Mouse (Mus musculus) heart, embryonic 15.5 days (tissue): ENCODE results near the gene Gm10198. TPM values are rescaled to one million over a fixed set of nuclear protein-coding genes. Genes with fewer than 3 reads are reported as not detected.

Experiments used
- polyA plus RNA-seq: library from polyadenylated mRNA; unstranded; fragments of >200 nt; fragmentation: Nextera tagmentation; extraction: Ambion mirVana; gene quantifications from 2 replicates; pipeline ENCODE4 v1.2.1, GENCODE M21; 2015

The Gm10198 gene
- polyA plus RNA-seq, 1 experiment from 2014 or later, result not detected

Other genes with a start within 250 kb of the Gm10198 start
- 53.9 and 55.2 TPM in 2 replicates for gene Gpbp1, start 102.7 kb upstream of the Gm10198 start, polyA plus RNA-seq
- not detected in 2 replicates for gene Gm49496, start 42.8 kb upstream of the Gm10198 start, polyA plus RNA-seq
- gene Mier3, start 88.2 kb downstream of the Gm10198 start, polyA plus RNA-seq, result 12.0 and 13.7 TPM in 2 replicates
- gene Map3k1, start 216.2 kb downstream of the Gm10198 start, polyA plus RNA-seq, result 11.4 and 11.7 TPM in 2 replicates